In genomic region chr5:118481794-118482049, GRCm38 (mm10) we compare ENCODE assay signal across 13 mouse cellular contexts.
"Had no signal": no experiment of that assay in that cellular context is flagged by ENCODE, and none has a peak within 500 bp of the region (broad histone marks: within the 10 kb centered on the region; RNA-seq: fewer than 3 reads in every experiment).

No protein-coding gene starts in this region.

- DNase-seq: kidney, adult 8-10 months; kidney, postnatal 36 days; lung, postnatal 14 days; spleen, adult 18-20 months had no signal

- H3K27me3 ChIP-seq: limb, embryonic 12.5 days; lung, embryonic 15.5 days; megakaryocyte, embryonic 14.5 days; midbrain, embryonic 15.5 days; neural tube, embryonic 12.5 days had no signal

- H3K9ac ChIP-seq: limb, embryonic 12.5 days; lung, embryonic 15.5 days; midbrain, embryonic 15.5 days; neural tube, embryonic 12.5 days had no signal

- H3K36me3 ChIP-seq: limb, embryonic 12.5 days; lung, embryonic 15.5 days; midbrain, embryonic 15.5 days; neural tube, embryonic 12.5 days had no signal

- H3K4me2 ChIP-seq: limb, embryonic 12.5 days; lung, embryonic 15.5 days; midbrain, embryonic 11.5 days; midbrain, embryonic 15.5 days; neural tube, embryonic 12.5 days had no signal

- H3K27ac ChIP-seq: kidney, postnatal 0 days; limb, embryonic 12.5 days; lung, embryonic 15.5 days; macrophage; midbrain, embryonic 15.5 days; neural tube, embryonic 12.5 days had no signal

- ATAC-seq: intestine, postnatal 0 days; midbrain, embryonic 15.5 days had no signal

- H3K4me3 ChIP-seq: limb, embryonic 12.5 days; lung, embryonic 15.5 days; megakaryocyte, embryonic 14.5 days; midbrain, embryonic 15.5 days; neural tube, embryonic 12.5 days had no signal

- H3K9me3 ChIP-seq: limb, embryonic 12.5 days; lung, embryonic 15.5 days; megakaryocyte, embryonic 14.5 days; midbrain, embryonic 15.5 days; neural tube, embryonic 12.5 days had no signal
